Mouse (Mus musculus) left cerebral cortex, postnatal 10 days (tissue): ENCODE data around the gene Mki67. TPM values are rescaled to one million over a fixed set of nuclear protein-coding genes. Genes with fewer than 3 reads are reported as not detected.
A peak's percentile ranks its signal among the peaks of the same experiment; 100 is the strongest.

Source experiments
- DNase-seq, 2 experiments: peaks; one replicate each; pipeline ENCODE4 v3.0.0; 2021 to 2022; ENCODE audit warnings: low spot score in 2 of 2, mixed read lengths in 1 of 2; ENCODE audit errors: extremely low spot score in 1 of 2
- intact Hi-C: fragments of 180-260 bp; cut with DNase I; formaldehyde crosslinking; loops from one replicate; pipeline ENCODE4 v1.15.1; 2025
- total RNA-seq, 2 experiments: library from RNA; stranded (reverse); gene quantifications; 2 replicates each; pipeline ENCODE4 v1.2.3; 2021

The Mki67 gene
- total RNA-seq: 1 to 10 TPM; 5.8 to 5.9 TPM

- intact Hi-C loops: no loop called here
- DNase-seq: peak in 1 of 2 experiments; percentile 44
Measured at GRCm38 (mm10) chr7:135715642-135716444, at the start of gene Mki67. Gene Mki67, minus strand, starts transcription at chr7:135716361.

GRCm38 (mm10) chr7:135763311-135763710 is 47.1 kb upstream of the Mki67 start:
- DNase-seq: no peak
- intact Hi-C loops: no loop called here

- intact Hi-C loops: no loop called here
Measured at GRCm38 (mm10) chr7:135758754-135759510, 42.8 kb upstream of the Mki67 start.

GRCm38 (mm10) chr7:135758171-135758570 is 42.0 kb upstream of the Mki67 start:
- intact Hi-C loops: no loop called here
- DNase-seq: no peak

More at GRCm38 (mm10) chr7:135758754-135759510, 42.8 kb upstream of the Mki67 start:
- no peak for DNase-seq

- intact Hi-C loops: no loop called here
- DNase-seq: no peak
Measured at GRCm38 (mm10) chr7:135756984-135757586, 40.9 kb upstream of the Mki67 start.

- DNase-seq: peak; percentile 11 to 41
- intact Hi-C loops: no loop called here
Measured at GRCm38 (mm10) chr7:135748986-135749385, 32.8 kb upstream of the Mki67 start.

GRCm38 (mm10) chr7:135747072-135747471 is 30.9 kb upstream of the Mki67 start:
- intact Hi-C loops: no loop called here
- no peak for DNase-seq

GRCm38 (mm10) chr7:135746528-135746927 is 30.4 kb upstream of the Mki67 start:
- intact Hi-C loops: no loop called here
- no peak for DNase-seq

- intact Hi-C loops: no loop called here
- no peak for DNase-seq
Measured at GRCm38 (mm10) chr7:135745091-135745490, 28.9 kb upstream of the Mki67 start.

GRCm38 (mm10) chr7:135740453-135740852 is 24.3 kb upstream of the Mki67 start:
- DNase-seq: no peak
- intact Hi-C loops: no loop called here

- intact Hi-C loops: loop anchor here (5.0 kb wide), 3 partner anchors 54 to 239 kb away; partner anchors contain the start of gene Ptpre
Measured at GRCm38 (mm10) chr7:135736581-135736886, 20.4 kb upstream of the Mki67 start.

GRCm38 (mm10) chr7:135735691-135736580 is 19.8 kb upstream of the Mki67 start:
- DNase-seq: peak; percentile 82
- intact Hi-C loops: loop anchor here (5.0 kb wide), 3 partner anchors 54 to 239 kb away; partner anchors contain the start of gene Ptpre

More at GRCm38 (mm10) chr7:135736581-135736886, 20.4 kb upstream of the Mki67 start:
- no peak for DNase-seq

- no peak for DNase-seq
- intact Hi-C loops: loop anchor here (5.0 kb wide), 3 partner anchors 53 to 238 kb away; partner anchors contain the start of gene Ptpre
Measured at GRCm38 (mm10) chr7:135734911-135735646, 18.9 kb upstream of the Mki67 start.

GRCm38 (mm10) chr7:135734379-135734778 is 18.2 kb upstream of the Mki67 start:
- DNase-seq: no peak
- intact Hi-C loops: no loop called here

GRCm38 (mm10) chr7:135728038-135728437 is 11.9 kb upstream of the Mki67 start:
- intact Hi-C loops: no loop called here
- DNase-seq: no peak

GRCm38 (mm10) chr7:135726707-135727106 is 10.5 kb upstream of the Mki67 start:
- intact Hi-C loops: no loop called here
- DNase-seq: no peak

GRCm38 (mm10) chr7:135723672-135724341 is 7.6 kb upstream of the Mki67 start:
- intact Hi-C loops: no loop called here
- peak in 1 of 2 experiments; percentile 34 for DNase-seq
